Comparison of ENCODE assay signal across 23 mouse cellular contexts in genomic region chr16:14973696-14974095, GRCm38 (mm10).
"Had no signal": no experiment of that assay in that cellular context is flagged by ENCODE, and none has a peak within 500 bp of the region (broad histone marks: within the 10 kb centered on the region; RNA-seq: fewer than 3 reads in every experiment).

No protein-coding gene starts in this region.

- H3K27ac ChIP-seq: heart, embryonic 10.5 days; heart, embryonic 13.5 days; heart, embryonic 15.5 days; hindbrain, embryonic 13.5 days; hindbrain, embryonic 15.5 days; hindbrain, postnatal 0 days; limb, embryonic 13.5 days; limb, embryonic 15.5 days; liver, embryonic 12.5 days; liver, embryonic 14.5 days had no signal

- DNase-seq: forebrain, postnatal 0 days; gastrocnemius, postnatal 14 days; gastrocnemius, postnatal 36 days; heart, adult 18-20 months; heart, postnatal 14 days; heart, postnatal 36 days; kidney, adult 2 months; kidney, postnatal 14 days; kidney, postnatal 36 days; layer of hippocampus, adult 9-11 months; layer of hippocampus, postnatal 36 days; left cerebral cortex, postnatal 4 days had no signal

- H3K4me2 ChIP-seq: heart, embryonic 13.5 days; heart, embryonic 15.5 days; hindbrain, embryonic 13.5 days; hindbrain, embryonic 15.5 days; limb, embryonic 13.5 days; limb, embryonic 15.5 days; liver, embryonic 12.5 days had no signal

- ATAC-seq: forebrain, postnatal 0 days; hindbrain, postnatal 0 days; intestine, embryonic 16.5 days; liver, embryonic 12.5 days had no signal

- H3K9me3 ChIP-seq: heart, embryonic 10.5 days; heart, embryonic 13.5 days; heart, embryonic 15.5 days; hindbrain, embryonic 13.5 days; hindbrain, embryonic 15.5 days; limb, embryonic 13.5 days; limb, embryonic 15.5 days; liver, embryonic 12.5 days had no signal

- H3K27me3 ChIP-seq: heart, embryonic 13.5 days; heart, embryonic 15.5 days; hindbrain, embryonic 13.5 days; hindbrain, embryonic 15.5 days; limb, embryonic 13.5 days; limb, embryonic 15.5 days; liver, embryonic 12.5 days had no signal

- H3K36me3 ChIP-seq: heart, embryonic 10.5 days; heart, embryonic 13.5 days; heart, embryonic 15.5 days; hindbrain, embryonic 13.5 days; hindbrain, embryonic 15.5 days; limb, embryonic 13.5 days; limb, embryonic 15.5 days; liver, embryonic 12.5 days had no signal

- H3K9ac ChIP-seq: forebrain, postnatal 0 days; heart, embryonic 13.5 days; heart, embryonic 15.5 days; hindbrain, embryonic 13.5 days; hindbrain, embryonic 15.5 days; limb, embryonic 13.5 days; limb, embryonic 15.5 days; liver, embryonic 12.5 days; liver, embryonic 14.5 days had no signal

- H3K4me3 ChIP-seq: heart, embryonic 10.5 days; heart, embryonic 13.5 days; heart, embryonic 15.5 days; hindbrain, embryonic 13.5 days; hindbrain, embryonic 15.5 days; limb, embryonic 13.5 days; limb, embryonic 15.5 days; liver, embryonic 12.5 days had no signal

- H3K4me1 ChIP-seq: heart, embryonic 10.5 days; heart, embryonic 15.5 days; hindbrain, embryonic 13.5 days; hindbrain, embryonic 15.5 days; limb, embryonic 13.5 days; limb, embryonic 15.5 days; liver, embryonic 12.5 days had no signal
